Mouse (Mus musculus): ENCODE data around the gene Magi2. TPM values are rescaled to one million over a fixed set of nuclear protein-coding genes. Genes with fewer than 3 reads are reported as not detected.
A peak's percentile ranks its signal among the peaks of the same experiment; 100 is the strongest.
"Not testable (repeated sequence)": the region's sequence is repeated elsewhere in the genome, so short reads cannot be mapped to it uniquely, and the experiment has no call there.

Gene Magi2
- polyA plus RNA-seq, 1 experiment: 0.60 TPM

GRCm38 (mm10) chr5:20720201-20720900 is 1493.5 kb downstream of the Magi2 start:
- Histone ChIP-seq H3K4me3 (ENCODE audit: low read depth, low read length) (no peak overlapping the region), H3K27me3 (ENCODE audit: control insufficient read depth, insufficient read depth, low read length) (no peaks in the 10 kb centered on the region), H3K4me1 (ENCODE audit: control insufficient read depth, insufficient read depth, insufficient read length, low read length) (peaks cover 4% of the 10 kb centered on the region; the same call in 1 of the 2 replicates), H3K27ac (ENCODE audit: insufficient read depth, low read depth, low read length) (peak overlapping the region; percentile 28; the same call in 1 of the 2 replicates), H3K36me3 (ENCODE audit: control insufficient read depth, insufficient read depth, low read length) (no peaks in the 10 kb centered on the region)
- TF ChIP-seq POLR2A (IDR thresholded peaks at IDR 0.05; ENCODE audit: low read depth, low read length): no peak
- no peak for TF ChIP-seq CTCF (IDR thresholded peaks at IDR 0.05; ENCODE audit: extremely low read depth, insufficient read length, insufficient replicate concordance, low read depth, low read length)
- WGBS: 47% methylated on average over 4 of the region's 4 CpGs

GRCm38 (mm10) chr5:20723226-20723625 is 1496.4 kb downstream of the Magi2 start:
- H3K4me3 ChIP-seq (ENCODE audit: low read depth, low read length); H3K27ac ChIP-seq (ENCODE audit: insufficient read depth, low read depth, low read length); H3K4me1 ChIP-seq (ENCODE audit: control insufficient read depth, insufficient read depth, insufficient read length, low read length); H3K36me3 ChIP-seq (ENCODE audit: control insufficient read depth, insufficient read depth, low read length); H3K27me3 ChIP-seq (ENCODE audit: control insufficient read depth, insufficient read depth, low read length): not testable (repeated sequence)
- WGBS: 66% methylated on average over 4 of the region's 4 CpGs

GRCm38 (mm10) chr5:20738795-20739194 is 1512.0 kb downstream of the Magi2 start:
- TF ChIP-seq CTCF (IDR thresholded peaks at IDR 0.05; ENCODE audit: extremely low read depth, insufficient read length, insufficient replicate concordance, low read depth, low read length) (no peak), POLR2A (IDR thresholded peaks at IDR 0.05; ENCODE audit: low read depth, low read length) (no peak)
- Histone ChIP-seq H3K27ac (ENCODE audit: insufficient read depth, low read depth, low read length) (no peak overlapping the region), H3K27me3 (ENCODE audit: control insufficient read depth, insufficient read depth, low read length) (no peaks in the 10 kb centered on the region), H3K36me3 (ENCODE audit: control insufficient read depth, insufficient read depth, low read length) (no peaks in the 10 kb centered on the region), H3K4me3 (ENCODE audit: low read depth, low read length) (no peak overlapping the region), H3K4me1 (ENCODE audit: control insufficient read depth, insufficient read depth, insufficient read length, low read length) (no peaks in the 10 kb centered on the region)
- WGBS: 42% methylated on average over 2 of the region's 2 CpGs

- WGBS: 45% methylated on average over 6 of the region's 6 CpGs
- no peaks in the 10 kb centered on the region for H3K4me1 ChIP-seq (ENCODE audit: control insufficient read depth, insufficient read depth, insufficient read length, low read length)
- no peaks in the 10 kb centered on the region for H3K27me3 ChIP-seq (ENCODE audit: control insufficient read depth, insufficient read depth, low read length)
- no peak overlapping the region for H3K4me3 ChIP-seq (ENCODE audit: low read depth, low read length)
- H3K27ac ChIP-seq (ENCODE audit: insufficient read depth, low read depth, low read length): no peak overlapping the region
- TF ChIP-seq POLR2A (IDR thresholded peaks at IDR 0.05; ENCODE audit: low read depth, low read length): no peak
- no peak for TF ChIP-seq CTCF (IDR thresholded peaks at IDR 0.05; ENCODE audit: extremely low read depth, insufficient read length, insufficient replicate concordance, low read depth, low read length)
- H3K36me3 ChIP-seq (ENCODE audit: control insufficient read depth, insufficient read depth, low read length): no peaks in the 10 kb centered on the region
These were observed 1514.4 kb downstream of the Magi2 start for GRCm38 (mm10) chr5:20741193-20741592.

GRCm38 (mm10) chr5:20741936-20742335 is 1515.1 kb downstream of the Magi2 start:
- TF ChIP-seq CTCF (IDR thresholded peaks at IDR 0.05; ENCODE audit: extremely low read depth, insufficient read length, insufficient replicate concordance, low read depth, low read length): no peak
- no peak for TF ChIP-seq POLR2A (IDR thresholded peaks at IDR 0.05; ENCODE audit: low read depth, low read length)
- WGBS: 92% methylated on average over 8 of the region's 8 CpGs

GRCm38 (mm10) chr5:20748142-20748541 is 1521.3 kb downstream of the Magi2 start:
- no peaks in the 10 kb centered on the region for H3K36me3 ChIP-seq (ENCODE audit: control insufficient read depth, insufficient read depth, low read length)
- 86% methylated on average over 4 of the region's 4 CpGs for WGBS

More at GRCm38 (mm10) chr5:20741936-20742335, 1515.1 kb downstream of the Magi2 start:
- Histone ChIP-seq H3K27ac (ENCODE audit: insufficient read depth, low read depth, low read length) (no peak overlapping the region), H3K4me3 (ENCODE audit: low read depth, low read length) (no peak overlapping the region), H3K4me1 (ENCODE audit: control insufficient read depth, insufficient read depth, insufficient read length, low read length) (no peaks in the 10 kb centered on the region), H3K27me3 (ENCODE audit: control insufficient read depth, insufficient read depth, low read length) (no peaks in the 10 kb centered on the region), H3K36me3 (ENCODE audit: control insufficient read depth, insufficient read depth, low read length) (no peaks in the 10 kb centered on the region)

GRCm38 (mm10) chr5:20748856-20749255 is 1522.0 kb downstream of the Magi2 start:
- Histone ChIP-seq H3K27ac (ENCODE audit: insufficient read depth, low read depth, low read length) (no peak overlapping the region), H3K4me3 (ENCODE audit: low read depth, low read length) (no peak overlapping the region), H3K36me3 (ENCODE audit: control insufficient read depth, insufficient read depth, low read length) (no peaks in the 10 kb centered on the region), H3K27me3 (ENCODE audit: control insufficient read depth, insufficient read depth, low read length) (no peaks in the 10 kb centered on the region), H3K4me1 (ENCODE audit: control insufficient read depth, insufficient read depth, insufficient read length, low read length) (no peaks in the 10 kb centered on the region)
- WGBS: 74% methylated on average over 8 of the region's 8 CpGs
- TF ChIP-seq CTCF (IDR thresholded peaks at IDR 0.05; ENCODE audit: extremely low read depth, insufficient read length, insufficient replicate concordance, low read depth, low read length) (no peak), POLR2A (IDR thresholded peaks at IDR 0.05; ENCODE audit: low read depth, low read length) (no peak)

More at GRCm38 (mm10) chr5:20748142-20748541, 1521.3 kb downstream of the Magi2 start:
- Histone ChIP-seq H3K4me3 (ENCODE audit: low read depth, low read length) (no peak overlapping the region), H3K4me1 (ENCODE audit: control insufficient read depth, insufficient read depth, insufficient read length, low read length) (no peaks in the 10 kb centered on the region), H3K27me3 (ENCODE audit: control insufficient read depth, insufficient read depth, low read length) (no peaks in the 10 kb centered on the region), H3K27ac (ENCODE audit: insufficient read depth, low read depth, low read length) (no peak overlapping the region)
- no peak for TF ChIP-seq CTCF (IDR thresholded peaks at IDR 0.05; ENCODE audit: extremely low read depth, insufficient read length, insufficient replicate concordance, low read depth, low read length)
- no peak for TF ChIP-seq POLR2A (IDR thresholded peaks at IDR 0.05; ENCODE audit: low read depth, low read length)
